Mouse (Mus musculus): ENCODE measurements around the gene Nxf7. TPM values are rescaled to one million over a fixed set of nuclear protein-coding genes. Genes with fewer than 3 reads are reported as not detected.

The Nxf7 gene
- not detected in 2 replicates for polyA plus RNA-seq (2012; rRNA removed)

DNA sequence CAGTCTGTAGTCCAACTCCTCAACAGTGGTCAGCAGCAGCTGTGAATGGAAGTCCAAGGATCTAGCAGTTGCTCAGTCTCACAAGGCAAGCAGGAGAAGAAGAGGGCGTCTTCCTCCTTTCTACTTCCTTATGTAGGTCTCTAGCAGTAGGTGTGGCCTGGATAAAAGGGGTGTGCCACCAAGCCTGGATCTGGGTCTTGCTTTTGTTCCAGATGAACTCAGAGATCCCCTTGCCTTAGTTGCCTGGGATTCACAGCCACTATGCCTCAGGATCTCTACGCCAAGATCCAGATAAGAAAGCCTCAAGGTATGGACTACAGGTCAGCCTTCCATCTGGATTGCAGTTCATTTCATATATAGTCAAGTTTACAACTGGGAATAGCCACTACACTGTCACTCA lies at the start of gene Nxf7:
TSS of gene Nxf7 (minus strand) at position 101 of the 400 bp plus-strand sequence.

DNA sequence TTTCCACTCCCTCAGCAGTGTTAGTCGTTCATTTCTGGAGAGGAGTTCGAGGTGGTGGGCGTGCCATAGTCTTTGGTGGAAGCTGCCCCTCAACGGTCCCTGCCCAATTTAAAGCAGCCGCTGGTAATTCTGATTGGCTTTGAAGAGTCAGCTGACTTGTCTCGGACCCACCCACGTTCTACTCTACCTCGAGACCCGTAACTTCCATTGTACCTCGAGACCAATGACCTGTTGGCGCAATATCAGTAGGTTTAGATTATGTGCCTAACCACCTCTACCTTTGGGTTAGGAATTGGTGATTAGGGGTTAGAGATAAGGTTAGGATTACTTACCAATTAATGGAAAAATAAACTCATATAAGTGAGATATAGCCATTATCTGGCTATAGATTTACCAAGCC lies 29.0 kb upstream of the Nxf7 start, which contains the start of gene Prame:
TSS of gene Prame (minus strand) at position 101 of the 400 bp plus-strand sequence.

Other genes with a start within 250 kb of the Nxf7 start
- gene Gm5128, start 225.5 kb downstream of the Nxf7 start, polyA plus RNA-seq (2012; rRNA removed), result not detected in 2 replicates
- not detected in 2 replicates for gene Gm7903, start 164.9 kb downstream of the Nxf7 start, polyA plus RNA-seq (2012; rRNA removed)
- not detected in 2 replicates for gene AV320801, start 104.2 kb downstream of the Nxf7 start, polyA plus RNA-seq (2012; rRNA removed)
- gene Prame, start 28.9 kb upstream of the Nxf7 start, polyA plus RNA-seq (2012; rRNA removed), result not detected in 2 replicates
- gene Tcp11x2, start 95.0 kb upstream of the Nxf7 start, polyA plus RNA-seq (2012; rRNA removed), result not detected in 2 replicates
- not detected in 2 replicates for gene Tmsb15a, start 126.5 kb upstream of the Nxf7 start, polyA plus RNA-seq (2012; rRNA removed)
- 1.4 and 1.5 TPM in 2 replicates for gene Armcx5, start 144.0 kb upstream of the Nxf7 start, polyA plus RNA-seq (2012; rRNA removed)
- 22.1 and 24.1 TPM in 2 replicates for gene Gprasp1, start 144.0 kb upstream of the Nxf7 start, polyA plus RNA-seq (2012; rRNA removed)
- 7.4 and 8.4 TPM in 2 replicates for gene Bhlhb9, start 198.8 kb upstream of the Nxf7 start, polyA plus RNA-seq (2012; rRNA removed)
- 17.5 and 18.7 TPM in 2 replicates for gene Gprasp2, start 240.3 kb upstream of the Nxf7 start, polyA plus RNA-seq (2012; rRNA removed)

All from ovary, adult 2 months (tissue).